Mouse (Mus musculus): ENCODE measurements around the gene Pask. TPM values are rescaled to one million over a fixed set of nuclear protein-coding genes. Genes with fewer than 3 reads are reported as not detected.

The Pask gene
- polyA plus RNA-seq, 2 experiments from 2014 or later = 0.82 to 1.4 TPM

GRCm38 (mm10) chr1:93277041-93277440 is 66.2 kb downstream of the Pask start:
- ATAC-seq = no peak

GRCm38 (mm10) chr1:93275561-93275960 is 67.7 kb downstream of the Pask start:
- no peak for ATAC-seq

- no peak for ATAC-seq
Measured at GRCm38 (mm10) chr1:93272409-93272821, 70.9 kb downstream of the Pask start.

DNA sequence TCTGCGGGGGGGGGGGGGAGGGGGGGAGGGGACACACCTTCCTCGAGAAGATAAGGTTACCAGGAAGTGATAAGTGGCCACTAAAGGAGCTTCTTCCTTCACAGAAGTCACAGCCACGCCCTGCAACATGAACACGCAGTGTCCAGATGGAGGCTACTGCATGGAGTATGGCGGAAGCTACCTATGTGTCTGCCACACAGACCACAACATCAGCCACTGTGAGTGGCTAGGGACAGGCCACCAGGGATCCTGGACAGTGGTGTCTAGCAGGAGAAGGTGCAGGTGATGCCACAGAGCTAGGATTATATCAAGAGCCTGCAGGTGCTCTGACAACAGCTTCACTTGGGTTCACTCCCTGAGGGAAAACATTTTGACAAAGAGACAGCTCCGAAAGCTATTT is 71.5 kb downstream of the Pask start:
- ATAC-seq = no peak

GRCm38 (mm10) chr1:93270516-93271240 is 72.6 kb downstream of the Pask start:
- no peak for ATAC-seq

DNA sequence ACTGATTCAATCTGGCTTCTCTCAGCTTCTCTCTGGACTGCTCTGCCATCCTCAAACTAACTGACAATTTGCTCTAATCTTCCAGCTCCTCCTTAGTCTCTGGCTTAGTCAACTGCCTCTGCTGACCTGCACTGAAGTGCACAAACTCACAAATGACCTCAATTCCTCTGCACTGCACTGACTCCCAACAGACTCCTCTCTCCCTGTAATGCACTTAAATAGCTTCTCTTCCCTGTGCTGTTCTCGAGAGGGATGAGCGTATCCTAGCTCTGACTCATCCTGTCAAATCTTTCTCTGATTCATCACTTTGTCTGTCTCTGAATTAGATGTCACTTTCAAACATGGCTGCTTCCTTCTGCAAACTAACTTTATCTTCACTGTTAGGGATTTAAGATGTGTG is 75.0 kb downstream of the Pask start:
- ATAC-seq = no peak

- no peak for ATAC-seq
Measured at GRCm38 (mm10) chr1:93267207-93267606, 76.1 kb downstream of the Pask start.

Other genes starting within 250 kb of the Pask start
- not detected for gene Kif1a, start 241.5 kb downstream of the Pask start, polyA plus RNA-seq (2017; shearing (Covaris generic))
- not detected for gene Agxt, start 208.2 kb downstream of the Pask start, polyA plus RNA-seq (2017; shearing (Covaris generic))
- not detected for gene 2310007B03Rik, start 182.5 kb downstream of the Pask start, polyA plus RNA-seq (2017; shearing (Covaris generic))
- gene Crocc2, start 174.8 kb downstream of the Pask start, polyA plus RNA-seq (2017; shearing (Covaris generic)) = not detected
- under 1 TPM in 1 of 2 experiments, not detected in 1; 0.13 TPM for gene Sned1, start 107.6 kb downstream of the Pask start, polyA plus RNA-seq (2017; shearing (Covaris generic))
- gene Mterf4, start 37.6 kb downstream of the Pask start, polyA plus RNA-seq (2017; shearing (Covaris generic)) = 10 to 100 TPM; 22.8 to 25.7 TPM
- gene Ppp1r7, start 628 bp downstream of the Pask start, polyA plus RNA-seq (2017; shearing (Covaris generic)) = 10 to 100 TPM; 63.9 to 66.4 TPM
- under 1 TPM; 0.19 to 0.98 TPM for gene Ano7, start 30.4 kb upstream of the Pask start, polyA plus RNA-seq (2017; shearing (Covaris generic))
- gene Hdlbp, start 135.3 kb upstream of the Pask start, polyA plus RNA-seq (2017; shearing (Covaris generic)) = 10 to 100 TPM; 49.6 to 73.9 TPM
- 1 to 10 TPM in 1 of 2 experiments, under 1 TPM in 1; 0.51 to 2.1 TPM for gene Farp2, start 168.6 kb upstream of the Pask start, polyA plus RNA-seq (2017; shearing (Covaris generic))